Mouse (Mus musculus): Measurements from ENCODE around the gene Ccnjl. TPM values are rescaled to one million over a fixed set of nuclear protein-coding genes. Genes with fewer than 3 reads are reported as not detected.

Ccnjl gene
- polyA plus RNA-seq, 1 experiment from 2014 or later: 23.7 TPM

GRCm38 (mm10) chr11:43612834-43613488, 84.4 kb downstream of the Ccnjl start:
- Histone ChIP-seq H3K9me3 (ENCODE audit: control insufficient read depth, low read length) (no peaks in the 10 kb centered on the region), H3K4me2 (ENCODE audit: low read length) (no peak overlapping the region), H3K9ac (ENCODE audit: low read length) (peak overlapping the region; percentile 38; the same call in 1 of the 2 replicates), H3K27ac (ENCODE audit: low read depth) (peak overlapping the region; percentile 64; the same call in 1 of the 2 replicates), H3K4me1 (replicated peaks; ENCODE audit: control insufficient read depth, insufficient read depth, low read length) (peaks cover 17% of the 10 kb centered on the region), H3K36me3 (ENCODE audit: control insufficient read depth, insufficient read depth, low read length) (no peaks in the 10 kb centered on the region), H3K27me3 (replicated peaks; ENCODE audit: control insufficient read depth, insufficient read depth, low read length) (no peaks in the 10 kb centered on the region), H3K4me3 (ENCODE audit: low read depth, low read length) (no peak overlapping the region)
- ATAC-seq (replicated peaks; ENCODE audit: low FRiP score, low TSS enrichment, low read depth): peak; percentile 80
- WGBS: 23% methylated on average over 12 of the region's 12 CpGs
- peak; percentile 98 for DNase-seq (ENCODE audit: low spot score)

- DNase-seq (ENCODE audit: low spot score): no peak
- Histone ChIP-seq H3K4me1 (replicated peaks; ENCODE audit: control insufficient read depth, insufficient read depth, low read length) (peaks cover 21% of the 10 kb centered on the region), H3K4me3 (ENCODE audit: low read depth, low read length) (no peak overlapping the region), H3K27me3 (replicated peaks; ENCODE audit: control insufficient read depth, insufficient read depth, low read length) (no peaks in the 10 kb centered on the region), H3K4me2 (ENCODE audit: low read length) (no peak overlapping the region), H3K9me3 (ENCODE audit: control insufficient read depth, low read length) (no peaks in the 10 kb centered on the region), H3K36me3 (ENCODE audit: control insufficient read depth, insufficient read depth, low read length) (no peaks in the 10 kb centered on the region), H3K27ac (ENCODE audit: low read depth) (peak overlapping the region; percentile 45; the same call in 1 of the 2 replicates), H3K9ac (ENCODE audit: low read length) (no peak overlapping the region)
- ATAC-seq (replicated peaks; ENCODE audit: low FRiP score, low TSS enrichment, low read depth): no peak
- WGBS: 61% methylated on average over 5 of the region's 5 CpGs
These were observed 89.3 kb downstream of the Ccnjl start for GRCm38 (mm10) chr11:43617924-43618323.

GRCm38 (mm10) chr11:43618403-43618802, 89.8 kb downstream of the Ccnjl start:
- H3K4me1 ChIP-seq (replicated peaks; ENCODE audit: control insufficient read depth, insufficient read depth, low read length): peaks cover 16% of the 10 kb centered on the region
- ATAC-seq (replicated peaks; ENCODE audit: low FRiP score, low TSS enrichment, low read depth) (no peak), DNase-seq (ENCODE audit: low spot score) (no peak)
- H3K9me3 ChIP-seq (ENCODE audit: control insufficient read depth, low read length): no peaks in the 10 kb centered on the region
- no peak overlapping the region for H3K9ac ChIP-seq (ENCODE audit: low read length)
- H3K27me3 ChIP-seq (replicated peaks; ENCODE audit: control insufficient read depth, insufficient read depth, low read length): no peaks in the 10 kb centered on the region
- no peak overlapping the region for H3K4me3 ChIP-seq (ENCODE audit: low read depth, low read length)
- WGBS: 67% methylated on average over 7 of the region's 7 CpGs
- peak overlapping the region; percentile 45; the same call in 1 of the 2 replicates for H3K27ac ChIP-seq (ENCODE audit: low read depth)
- H3K4me2 ChIP-seq (ENCODE audit: low read length): no peak overlapping the region
- H3K36me3 ChIP-seq (ENCODE audit: control insufficient read depth, insufficient read depth, low read length): no peaks in the 10 kb centered on the region

GRCm38 (mm10) chr11:43621769-43622168, 93.2 kb downstream of the Ccnjl start:
- DNase-seq (ENCODE audit: low spot score): no peak
- no peak overlapping the region for H3K27ac ChIP-seq (ENCODE audit: low read depth)
- H3K4me1 ChIP-seq (replicated peaks; ENCODE audit: control insufficient read depth, insufficient read depth, low read length): peaks cover 23% of the 10 kb centered on the region
- no peak overlapping the region for H3K9ac ChIP-seq (ENCODE audit: low read length)
- ATAC-seq (replicated peaks; ENCODE audit: low FRiP score, low TSS enrichment, low read depth): peak; percentile 41
- WGBS: 69% methylated on average over 5 of the region's 5 CpGs
- no peaks in the 10 kb centered on the region for H3K9me3 ChIP-seq (ENCODE audit: control insufficient read depth, low read length)
- no peaks in the 10 kb centered on the region for H3K36me3 ChIP-seq (ENCODE audit: control insufficient read depth, insufficient read depth, low read length)
- no peaks in the 10 kb centered on the region for H3K27me3 ChIP-seq (replicated peaks; ENCODE audit: control insufficient read depth, insufficient read depth, low read length)
- no peak overlapping the region for H3K4me3 ChIP-seq (ENCODE audit: low read depth, low read length)
- H3K4me2 ChIP-seq (ENCODE audit: low read length): no peak overlapping the region

GRCm38 (mm10) chr11:43624341-43624740, 95.8 kb downstream of the Ccnjl start:
- Histone ChIP-seq H3K36me3 (ENCODE audit: control insufficient read depth, insufficient read depth, low read length) (no peaks in the 10 kb centered on the region), H3K4me2 (ENCODE audit: low read length) (no peak overlapping the region), H3K9me3 (ENCODE audit: control insufficient read depth, low read length) (no peaks in the 10 kb centered on the region), H3K27me3 (replicated peaks; ENCODE audit: control insufficient read depth, insufficient read depth, low read length) (no peaks in the 10 kb centered on the region), H3K4me3 (ENCODE audit: low read depth, low read length) (no peak overlapping the region), H3K9ac (ENCODE audit: low read length) (no peak overlapping the region), H3K27ac (ENCODE audit: low read depth) (no peak overlapping the region), H3K4me1 (replicated peaks; ENCODE audit: control insufficient read depth, insufficient read depth, low read length) (peaks cover 11% of the 10 kb centered on the region)
- DNase-seq (ENCODE audit: low spot score): no peak
- no peak for ATAC-seq (replicated peaks; ENCODE audit: low FRiP score, low TSS enrichment, low read depth)
- 91% methylated on average over 1 of the region's 1 CpGs for WGBS

GRCm38 (mm10) chr11:43626300-43626926, 97.8 kb downstream of the Ccnjl start:
- ATAC-seq (replicated peaks; ENCODE audit: low FRiP score, low TSS enrichment, low read depth) (peak; percentile 75), DNase-seq (ENCODE audit: low spot score) (peak; percentile 78)
- Histone ChIP-seq H3K9ac (ENCODE audit: low read length) (no peak overlapping the region), H3K36me3 (ENCODE audit: control insufficient read depth, insufficient read depth, low read length) (no peaks in the 10 kb centered on the region), H3K27me3 (replicated peaks; ENCODE audit: control insufficient read depth, insufficient read depth, low read length) (no peaks in the 10 kb centered on the region), H3K27ac (ENCODE audit: low read depth) (peak overlapping the region; percentile 57; the same call in 1 of the 2 replicates), H3K4me3 (ENCODE audit: low read depth, low read length) (peak overlapping the region; percentile 22), H3K4me2 (ENCODE audit: low read length) (peak overlapping the region; percentile 39), H3K4me1 (replicated peaks; ENCODE audit: control insufficient read depth, insufficient read depth, low read length) (peaks cover 11% of the 10 kb centered on the region), H3K9me3 (ENCODE audit: control insufficient read depth, low read length) (no peaks in the 10 kb centered on the region)
- 7% methylated on average over 12 of the region's 12 CpGs for WGBS

GRCm38 (mm10) chr11:43626927-43627645, 98.5 kb downstream of the Ccnjl start:
- 0 out of 2 replicates have a peak overlapping the region, but pooled peaks have one; percentile 22 for H3K4me3 ChIP-seq (ENCODE audit: low read depth, low read length)
- 37% methylated on average over 18 of the region's 18 CpGs for WGBS
- no peak overlapping the region for H3K9ac ChIP-seq (ENCODE audit: low read length)

GRCm38 (mm10) chr11:43631645-43632044, 103.1 kb downstream of the Ccnjl start:
- H3K4me2 ChIP-seq (ENCODE audit: low read length): no peak overlapping the region
- ATAC-seq (replicated peaks; ENCODE audit: low FRiP score, low TSS enrichment, low read depth) (no peak), DNase-seq (ENCODE audit: low spot score) (no peak)
- no peaks in the 10 kb centered on the region for H3K36me3 ChIP-seq (ENCODE audit: control insufficient read depth, insufficient read depth, low read length)
- H3K4me1 ChIP-seq (replicated peaks; ENCODE audit: control insufficient read depth, insufficient read depth, low read length): peaks cover 29% of the 10 kb centered on the region
- H3K27ac ChIP-seq (ENCODE audit: low read depth): no peak overlapping the region
- no peaks in the 10 kb centered on the region for H3K27me3 ChIP-seq (replicated peaks; ENCODE audit: control insufficient read depth, insufficient read depth, low read length)
- H3K9me3 ChIP-seq (ENCODE audit: control insufficient read depth, low read length): no peaks in the 10 kb centered on the region
- H3K9ac ChIP-seq (ENCODE audit: low read length): no peak overlapping the region
- 80% methylated on average over 9 of the region's 9 CpGs for WGBS
- no peak overlapping the region for H3K4me3 ChIP-seq (ENCODE audit: low read depth, low read length)

More at GRCm38 (mm10) chr11:43626927-43627645, 98.5 kb downstream of the Ccnjl start:
- peaks cover 18% of the 10 kb centered on the region for H3K4me1 ChIP-seq (replicated peaks; ENCODE audit: control insufficient read depth, insufficient read depth, low read length)
- H3K9me3 ChIP-seq (ENCODE audit: control insufficient read depth, low read length): no peaks in the 10 kb centered on the region
- H3K36me3 ChIP-seq (ENCODE audit: control insufficient read depth, insufficient read depth, low read length): no peaks in the 10 kb centered on the region
- H3K4me2 ChIP-seq (ENCODE audit: low read length): peak overlapping the region; percentile 39
- no peaks in the 10 kb centered on the region for H3K27me3 ChIP-seq (replicated peaks; ENCODE audit: control insufficient read depth, insufficient read depth, low read length)
- no peak for ATAC-seq (replicated peaks; ENCODE audit: low FRiP score, low TSS enrichment, low read depth)
- peak overlapping the region; percentile 57; the same call in 1 of the 2 replicates for H3K27ac ChIP-seq (ENCODE audit: low read depth)
- no peak for DNase-seq (ENCODE audit: low spot score)

All from intestine, embryonic 14.5 days (tissue).